Mouse (Mus musculus): ENCODE results near the gene Lztfl1.
A peak's percentile ranks its signal among the peaks of the same experiment; 100 is the strongest.
"Not testable (repeated sequence)": the region's sequence is repeated elsewhere in the genome, so short reads cannot be mapped to it uniquely, and the experiment has no call there.

Lztfl1 gene

GRCm38 (mm10) chr9:123717186-123718008 is at the start of gene Lztfl1:
Lztfl1 (minus strand) TSS chr9:123717697.
- DNase-seq (ENCODE audit: low read depth, low spot score) = peak; percentile 99

- no peak for DNase-seq (ENCODE audit: low read depth, low spot score)
These were observed 49.5 kb upstream of the Lztfl1 start for GRCm38 (mm10) chr9:123766996-123767395.

GRCm38 (mm10) chr9:123763771-123764170 is 46.3 kb upstream of the Lztfl1 start:
- no peak for DNase-seq (ENCODE audit: low read depth, low spot score)

- peak; percentile 49 for DNase-seq (ENCODE audit: low read depth, low spot score)
These were observed 45.4 kb upstream of the Lztfl1 start for GRCm38 (mm10) chr9:123762886-123763285.

- DNase-seq (ENCODE audit: low read depth, low spot score) = no peak
These were observed 43.3 kb upstream of the Lztfl1 start for GRCm38 (mm10) chr9:123760806-123761205.

- no peak for DNase-seq (ENCODE audit: low read depth, low spot score)
These were observed 41.1 kb upstream of the Lztfl1 start for GRCm38 (mm10) chr9:123758645-123759044.

- DNase-seq (ENCODE audit: low read depth, low spot score) = peak; percentile 50
These were observed 40.7 kb upstream of the Lztfl1 start for GRCm38 (mm10) chr9:123758156-123758555.

- DNase-seq (ENCODE audit: low read depth, low spot score) = no peak
These were observed 39.8 kb upstream of the Lztfl1 start for GRCm38 (mm10) chr9:123757326-123757725.

GRCm38 (mm10) chr9:123756752-123757151 is 39.3 kb upstream of the Lztfl1 start:
- DNase-seq (ENCODE audit: low read depth, low spot score) = no peak

- DNase-seq (ENCODE audit: low read depth, low spot score) = no peak
These were observed 36.8 kb upstream of the Lztfl1 start for GRCm38 (mm10) chr9:123754333-123754732.

GRCm38 (mm10) chr9:123749687-123750086 is 32.2 kb upstream of the Lztfl1 start:
- not testable (repeated sequence) for DNase-seq (ENCODE audit: low read depth, low spot score)

GRCm38 (mm10) chr9:123740799-123741198 is 23.3 kb upstream of the Lztfl1 start:
- DNase-seq (ENCODE audit: low read depth, low spot score) = no peak

GRCm38 (mm10) chr9:123734133-123734532 is 16.6 kb upstream of the Lztfl1 start:
- DNase-seq (ENCODE audit: low read depth, low spot score) = no peak

GRCm38 (mm10) chr9:123731271-123731670 is 13.8 kb upstream of the Lztfl1 start:
- no peak for DNase-seq (ENCODE audit: low read depth, low spot score)

- DNase-seq (ENCODE audit: low read depth, low spot score) = peak; percentile 22
These were observed 5.4 kb upstream of the Lztfl1 start for GRCm38 (mm10) chr9:123722737-123723493.

- DNase-seq (ENCODE audit: low read depth, low spot score) = peak; percentile 15
These were observed 1.2 kb downstream of the Lztfl1 start for GRCm38 (mm10) chr9:123716301-123716700.

- peak; percentile 40 for DNase-seq (ENCODE audit: low read depth, low spot score)
These were observed 4.4 kb downstream of the Lztfl1 start for GRCm38 (mm10) chr9:123713111-123713510.

GRCm38 (mm10) chr9:123709226-123709625 is 8.3 kb downstream of the Lztfl1 start:
- peak; percentile 11 for DNase-seq (ENCODE audit: low read depth, low spot score)

GRCm38 (mm10) chr9:123701822-123702221 is 15.7 kb downstream of the Lztfl1 start:
- no peak for DNase-seq (ENCODE audit: low read depth, low spot score)

- no peak for DNase-seq (ENCODE audit: low read depth, low spot score)
These were observed 21.7 kb downstream of the Lztfl1 start for GRCm38 (mm10) chr9:123695634-123696302.

- DNase-seq (ENCODE audit: low read depth, low spot score) = no peak
These were observed 29.3 kb downstream of the Lztfl1 start for GRCm38 (mm10) chr9:123688227-123688626.

GRCm38 (mm10) chr9:123686206-123686605 is 31.3 kb downstream of the Lztfl1 start:
- no peak for DNase-seq (ENCODE audit: low read depth, low spot score)
